Mouse (Mus musculus): ENCODE data around the gene Dhx58.

Gene Dhx58

GRCm38 (mm10) chr11:100703851-100704531, at the start of gene Dhx58:
Gene Dhx58, minus strand, starts transcription at chr11:100704271.
- no peak for DNase-seq (ENCODE audit: low spot score in 2 of 2)

- no peak for DNase-seq (ENCODE audit: low spot score in 2 of 2)
Observed at GRCm38 (mm10) chr11:100752294-100752693, 48.2 kb upstream of the Dhx58 start.

GRCm38 (mm10) chr11:100750127-100750526, 46.1 kb upstream of the Dhx58 start:
- no peak for DNase-seq (ENCODE audit: low spot score in 2 of 2)

- DNase-seq (ENCODE audit: low spot score in 2 of 2): no peak
Observed at GRCm38 (mm10) chr11:100749469-100749868, 45.4 kb upstream of the Dhx58 start.

GRCm38 (mm10) chr11:100748620-100749019, 44.5 kb upstream of the Dhx58 start:
- DNase-seq (ENCODE audit: low spot score in 2 of 2): no peak

GRCm38 (mm10) chr11:100747114-100747513, 43.0 kb upstream of the Dhx58 start:
- DNase-seq (ENCODE audit: low spot score in 2 of 2): no peak

GRCm38 (mm10) chr11:100746546-100746945, 42.5 kb upstream of the Dhx58 start:
- DNase-seq (ENCODE audit: low spot score in 2 of 2): no peak

- peak in 1 of 2 experiments; percentile 69 for DNase-seq (ENCODE audit: low spot score in 2 of 2)
Observed at GRCm38 (mm10) chr11:100745085-100745484, 41.0 kb upstream of the Dhx58 start.

- DNase-seq (ENCODE audit: low spot score in 2 of 2): no peak
Observed at GRCm38 (mm10) chr11:100741348-100741747, 37.3 kb upstream of the Dhx58 start.

GRCm38 (mm10) chr11:100738749-100739148, 34.7 kb upstream of the Dhx58 start:
- DNase-seq (ENCODE audit: low spot score in 2 of 2): peak in 1 of 2 experiments; percentile 45

GRCm38 (mm10) chr11:100738066-100738604, 34.1 kb upstream of the Dhx58 start, which contains the start of gene Rab5c:
Gene Rab5c, minus strand, starts transcription at chr11:100738215.
- DNase-seq (ENCODE audit: low spot score in 2 of 2): peak; percentile 95 to 99

- DNase-seq (ENCODE audit: low spot score in 2 of 2): peak; percentile 44 to 48
Observed at GRCm38 (mm10) chr11:100737105-100737733, 33.1 kb upstream of the Dhx58 start.

- DNase-seq (ENCODE audit: low spot score in 2 of 2): no peak
Observed at GRCm38 (mm10) chr11:100736746-100737080, 32.6 kb upstream of the Dhx58 start.

GRCm38 (mm10) chr11:100735954-100736745, 32.1 kb upstream of the Dhx58 start:
- DNase-seq (ENCODE audit: low spot score in 2 of 2): peak; percentile 39 to 46

GRCm38 (mm10) chr11:100735134-100735865, 31.2 kb upstream of the Dhx58 start:
- DNase-seq (ENCODE audit: low spot score in 2 of 2): no peak

GRCm38 (mm10) chr11:100730477-100731205, 26.6 kb upstream of the Dhx58 start:
- no peak for DNase-seq (ENCODE audit: low spot score in 2 of 2)

GRCm38 (mm10) chr11:100729976-100730375, 25.9 kb upstream of the Dhx58 start:
- DNase-seq (ENCODE audit: low spot score in 2 of 2): no peak

GRCm38 (mm10) chr11:100728601-100729000, 24.5 kb upstream of the Dhx58 start:
- no peak for DNase-seq (ENCODE audit: low spot score in 2 of 2)

GRCm38 (mm10) chr11:100727201-100727600, 23.1 kb upstream of the Dhx58 start:
- DNase-seq (ENCODE audit: low spot score in 2 of 2): no peak

GRCm38 (mm10) chr11:100724919-100725512, 20.9 kb upstream of the Dhx58 start:
- DNase-seq (ENCODE audit: low spot score in 2 of 2): no peak

Measured in spleen, postnatal 10 days (tissue).